Mouse (Mus musculus) midbrain, embryonic 11.5 days (tissue): ENCODE results near the gene Efcab11. TPM values are rescaled to one million over a fixed set of nuclear protein-coding genes. Genes with fewer than 3 reads are reported as not detected.

ENCODE experiments used
- ATAC-seq: fragments of 200-750 bp; cut with Nextera tagmentation; 2 replicates; pipeline ENCODE4 v1.8.0; 2017; ENCODE audit warnings: moderate TSS enrichment, moderate library complexity; ENCODE audit not compliant: low FRiP score
- DNase-seq: peaks from one replicate; pipeline ENCODE4 v3.0.0; 2015; ENCODE audit warnings: low spot score; ENCODE audit errors: missing footprints
- H3K27ac ChIP-seq: fragments of 300-500 bp; sonication (generic); 2 replicates; pipeline ENCODE4 v1.5.1; 2014; ENCODE audit warnings: low read depth, low read length
- H3K27me3 ChIP-seq: fragments of 300-500 bp; sonication (generic); 2 replicates; pipeline ENCODE4 v1.6.1; 2014; ENCODE audit warnings: mild to moderate bottlenecking, low read length, moderate library complexity, mixed read lengths; ENCODE audit not compliant: control insufficient read depth, insufficient read depth
- H3K36me3 ChIP-seq: fragments of 300-500 bp; sonication (generic); 2 replicates; pipeline ENCODE4 v1.6.1; 2014; ENCODE audit warnings: mild to moderate bottlenecking, low read length, moderate library complexity, mixed read lengths; ENCODE audit not compliant: control insufficient read depth, insufficient read depth
- H3K4me1 ChIP-seq: fragments of 300-500 bp; sonication (generic); 2 replicates; pipeline ENCODE4 v1.6.1; 2014; ENCODE audit warnings: low read length; ENCODE audit not compliant: control insufficient read depth, insufficient read depth
- H3K4me2 ChIP-seq: fragments of 300-500 bp; sonication (generic); 2 replicates; pipeline ENCODE4 v1.6.1; 2014; ENCODE audit warnings: mild to moderate bottlenecking, moderate library complexity
- H3K4me3 ChIP-seq: fragments of 300-500 bp; sonication (generic); 2 replicates; pipeline ENCODE4 v1.5.1; 2014; ENCODE audit warnings: low read depth, low read length
- H3K9ac ChIP-seq: fragments of 300-500 bp; sonication (generic); 2 replicates; pipeline ENCODE4 v1.6.1; 2014; ENCODE audit warnings: low read length
- H3K9me3 ChIP-seq: fragments of 300-500 bp; sonication (generic); 2 replicates; pipeline ENCODE4 v1.6.1; 2016; ENCODE audit warnings: low read length; ENCODE audit not compliant: control insufficient read depth
- WGBS: fragments of 180-500 bp; shearing (Covaris S2); extraction: QIAGEN DNeasy Blood & Tissue Kit; methylation state at CpG from one replicate; pipeline ENCODE4 v1.1.7; 2014; 5-methylcytosine and 5-hydroxymethylcytosine counted together
- polyA plus RNA-seq: library from polyadenylated mRNA; unstranded; fragments of >200 nt; fragmentation: Nextera tagmentation; extraction: Ambion mirVana; gene quantifications from 2 replicates; pipeline ENCODE4 v1.2.1, GENCODE M21; 2014

The Efcab11 gene
- polyA plus RNA-seq, 1 experiment from 2014 or later, result 23.8 TPM

GRCm38 (mm10) chr12:99858664-99859063 is 25.6 kb downstream of the Efcab11 start:
- Histone ChIP-seq H3K9me3 (no peaks in the 10 kb centered on the region), H3K9ac (no peak overlapping the region), H3K4me1 (no peaks in the 10 kb centered on the region), H3K27me3 (no peaks in the 10 kb centered on the region), H3K4me3 (no peak overlapping the region), H3K36me3 (no peaks in the 10 kb centered on the region), H3K27ac (no peak overlapping the region), H3K4me2 (no peak overlapping the region)
- no peak for ATAC-seq
- DNase-seq, result no peak
- 92% methylated on average over 5 of the region's 5 CpGs for WGBS

GRCm38 (mm10) chr12:99856011-99856410 is 28.2 kb downstream of the Efcab11 start:
- H3K4me3 ChIP-seq, result no peak overlapping the region
- DNase-seq (no peak), ATAC-seq (no peak)
- H3K27ac ChIP-seq, result no peak overlapping the region
- no peaks in the 10 kb centered on the region for H3K36me3 ChIP-seq
- no peaks in the 10 kb centered on the region for H3K9me3 ChIP-seq
- H3K4me2 ChIP-seq, result no peak overlapping the region
- H3K27me3 ChIP-seq, result no peaks in the 10 kb centered on the region
- no peak overlapping the region for H3K9ac ChIP-seq
- 82% methylated on average over 9 of the region's 9 CpGs for WGBS
- no peaks in the 10 kb centered on the region for H3K4me1 ChIP-seq

GRCm38 (mm10) chr12:99853323-99854258 is 30.6 kb downstream of the Efcab11 start:
- no peaks in the 10 kb centered on the region for H3K4me1 ChIP-seq
- 88% methylated on average over 14 of the region's 14 CpGs for WGBS
- ATAC-seq (no peak), DNase-seq (no peak)
- H3K27me3 ChIP-seq, result no peaks in the 10 kb centered on the region
- no peak overlapping the region for H3K9ac ChIP-seq
- H3K4me2 ChIP-seq, result no peak overlapping the region
- H3K36me3 ChIP-seq, result no peaks in the 10 kb centered on the region
- no peak overlapping the region for H3K4me3 ChIP-seq
- no peak overlapping the region for H3K27ac ChIP-seq
- no peaks in the 10 kb centered on the region for H3K9me3 ChIP-seq

DNA sequence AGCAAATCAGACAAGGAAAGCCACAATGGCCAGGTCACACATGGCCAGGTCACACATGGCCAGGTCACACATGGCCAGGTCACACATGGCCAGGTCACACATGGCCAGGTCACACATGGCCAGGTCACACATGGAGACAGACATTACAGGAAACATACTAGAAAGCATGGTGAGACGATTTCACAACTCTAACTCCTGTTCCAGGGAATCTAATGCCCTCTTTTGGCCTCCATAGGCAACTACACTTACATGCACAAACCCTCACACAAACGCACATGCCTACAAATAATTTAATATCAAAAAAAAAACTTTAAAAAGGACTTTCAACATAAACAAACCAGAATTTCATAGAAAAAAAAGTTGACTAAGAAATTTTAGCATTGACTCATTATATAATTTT is 34.2 kb downstream of the Efcab11 start:
- Histone ChIP-seq H3K9ac (no peak overlapping the region), H3K27me3 (no peaks in the 10 kb centered on the region), H3K4me1 (no peaks in the 10 kb centered on the region; the same call in 1 of the 2 replicates), H3K4me3 (no peak overlapping the region), H3K27ac (no peak overlapping the region), H3K36me3 (no peaks in the 10 kb centered on the region), H3K4me2 (no peak overlapping the region), H3K9me3 (no peaks in the 10 kb centered on the region)
- 97% methylated on average over 2 of the region's 2 CpGs for WGBS
- DNase-seq (no peak), ATAC-seq (no peak)

GRCm38 (mm10) chr12:99844951-99845350 is 39.3 kb downstream of the Efcab11 start:
- 93% methylated on average over 8 of the region's 8 CpGs for WGBS
- no peaks in the 10 kb centered on the region for H3K9me3 ChIP-seq
- H3K4me2 ChIP-seq, result no peak overlapping the region
- no peak for DNase-seq
- H3K4me1 ChIP-seq, result no peaks in the 10 kb centered on the region; the same call in 1 of the 2 replicates
- H3K27ac ChIP-seq, result no peak overlapping the region
- H3K27me3 ChIP-seq, result no peaks in the 10 kb centered on the region
- H3K36me3 ChIP-seq, result 0 out of 2 replicates have a peak, but pooled peaks cover 3% of the 10 kb centered on the region
- no peak overlapping the region for H3K9ac ChIP-seq
- H3K4me3 ChIP-seq, result no peak overlapping the region
- ATAC-seq, result no peak

DNA sequence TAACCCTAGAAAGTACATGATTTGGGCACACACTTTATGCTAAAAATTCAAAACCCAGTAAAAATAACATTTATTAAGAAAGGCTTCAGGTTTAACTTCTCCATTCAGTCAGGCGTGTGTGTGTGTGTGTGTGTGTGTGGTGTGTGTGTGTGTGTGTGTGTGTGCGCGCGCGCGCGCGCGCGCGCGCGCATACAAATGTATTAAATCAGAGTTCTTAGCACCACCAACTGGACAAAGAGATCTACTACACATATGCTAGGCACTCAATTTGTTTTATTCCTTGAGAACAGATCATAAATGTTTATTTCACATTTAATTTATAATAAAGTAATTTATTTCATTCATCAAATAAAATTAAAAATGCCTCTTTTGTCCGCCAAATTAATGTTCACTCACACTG is 45.5 kb downstream of the Efcab11 start:
- H3K36me3 ChIP-seq, result 0 out of 2 replicates have a peak, but pooled peaks cover under 1% of the 10 kb centered on the region
- peak; percentile 83 for DNase-seq
- no peak overlapping the region for H3K27ac ChIP-seq
- WGBS, result 94% methylated on average over 14 of the region's 14 CpGs
- H3K4me2 ChIP-seq, result no peak overlapping the region
- no peaks in the 10 kb centered on the region for H3K27me3 ChIP-seq
- ATAC-seq, result no peak
- no peak overlapping the region for H3K9ac ChIP-seq
- H3K9me3 ChIP-seq, result no peaks in the 10 kb centered on the region
- H3K4me3 ChIP-seq, result no peak overlapping the region
- H3K4me1 ChIP-seq, result 0 out of 2 replicates have a peak, but pooled peaks cover 5% of the 10 kb centered on the region

DNA sequence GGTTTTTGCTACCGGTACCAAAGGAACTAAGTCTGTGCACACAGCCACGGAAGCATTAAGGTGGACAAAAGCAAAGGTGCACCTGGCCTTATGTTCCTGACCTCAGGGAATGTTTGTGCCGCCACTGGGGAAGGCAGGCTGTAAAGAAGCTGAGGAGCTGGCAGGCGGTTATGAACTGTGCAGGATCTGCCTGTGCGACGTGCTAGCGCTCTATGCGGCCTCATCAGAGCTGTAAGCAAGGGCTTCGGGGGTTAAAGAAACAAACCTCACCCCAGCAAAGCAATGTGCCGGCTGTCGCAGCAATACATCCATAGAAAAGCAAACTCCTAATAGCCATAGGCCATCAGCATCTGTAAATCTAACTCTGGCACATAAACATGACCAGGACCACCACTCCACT is 46.1 kb downstream of the Efcab11 start:
- H3K9ac ChIP-seq, result no peak overlapping the region
- WGBS, result 88% methylated on average over 11 of the region's 11 CpGs
- H3K27ac ChIP-seq, result no peak overlapping the region
- H3K4me2 ChIP-seq, result no peak overlapping the region
- H3K4me1 ChIP-seq, result 0 out of 2 replicates have a peak, but pooled peaks cover 5% of the 10 kb centered on the region
- no peak for ATAC-seq
- peak; percentile 60 for DNase-seq
- no peak overlapping the region for H3K4me3 ChIP-seq
- H3K36me3 ChIP-seq, result no peaks in the 10 kb centered on the region
- H3K27me3 ChIP-seq, result no peaks in the 10 kb centered on the region
- no peaks in the 10 kb centered on the region; the same call in 1 of the 2 replicates for H3K9me3 ChIP-seq

- H3K4me1 ChIP-seq, result 0 out of 2 replicates have a peak, but pooled peaks cover 5% of the 10 kb centered on the region
- no peaks in the 10 kb centered on the region for H3K27me3 ChIP-seq
- H3K27ac ChIP-seq, result no peak overlapping the region
- DNase-seq (peak; percentile 80), ATAC-seq (no peak)
- 88% methylated on average over 5 of the region's 5 CpGs for WGBS
- no peaks in the 10 kb centered on the region; the same call in 1 of the 2 replicates for H3K9me3 ChIP-seq
- no peak overlapping the region for H3K4me3 ChIP-seq
- no peak overlapping the region for H3K9ac ChIP-seq
- no peaks in the 10 kb centered on the region for H3K36me3 ChIP-seq
- H3K4me2 ChIP-seq, result no peak overlapping the region
These were observed 46.7 kb downstream of the Efcab11 start for GRCm38 (mm10) chr12:99837528-99837927.
